Mouse (Mus musculus): ENCODE data around the gene Sema4d.

GRCm38 (mm10) chr13:51765369-51765768 is 28.2 kb downstream of the Sema4d start:
- TF ChIP-seq CTCF (conservative IDR thresholded peaks at IDR 0.05; ENCODE audit: low read length) (no peak), NANOG (IDR thresholded peaks at IDR 0.05; ENCODE audit: borderline replicate concordance, low read length) (no peak), POU5F1 (IDR thresholded peaks at IDR 0.05; ENCODE audit: borderline replicate concordance, low read length) (no peak)

All from E14TG2a.4 (cell line).